Mouse (Mus musculus) liver, embryonic 12.5 days (tissue): Measurements from ENCODE around the gene Magi1. TPM values are rescaled to one million over a fixed set of nuclear protein-coding genes. Genes with fewer than 3 reads are reported as not detected.

Experiments used
- ATAC-seq: fragments of 200-750 bp; cut with Nextera tagmentation; 2 replicates; pipeline ENCODE4 v1.8.0; 2017; ENCODE audit warnings: moderate number of reproducible peaks, mild to moderate bottlenecking, moderate library complexity
- H3K27ac ChIP-seq: fragments of 300-500 bp; sonication (generic); 2 replicates; pipeline ENCODE4 v1.5.1; 2016; ENCODE audit warnings: mild to moderate bottlenecking
- H3K27me3 ChIP-seq: fragments of 300-500 bp; sonication (generic); replicated peaks from 2 replicates; pipeline ENCODE4 v1.6.1; 2016; ENCODE audit warnings: mild to moderate bottlenecking, moderate library complexity
- H3K36me3 ChIP-seq: fragments of 300-500 bp; sonication (generic); 2 replicates; pipeline ENCODE4 v1.6.1; 2016; ENCODE audit warnings: mild to moderate bottlenecking, moderate library complexity
- H3K4me1 ChIP-seq: fragments of 300-500 bp; sonication (generic); 2 replicates; pipeline ENCODE4 v1.6.1; 2016
- H3K4me2 ChIP-seq: fragments of 300-500 bp; sonication (generic); 2 replicates; pipeline ENCODE4 v1.6.1; 2016; ENCODE audit warnings: mild to moderate bottlenecking, moderate library complexity
- H3K4me3 ChIP-seq: fragments of 300-500 bp; sonication (generic); 2 replicates; pipeline ENCODE4 v1.5.1; 2016; ENCODE audit warnings: mild to moderate bottlenecking, moderate library complexity
- H3K9ac ChIP-seq: fragments of 300-500 bp; sonication (generic); 2 replicates; pipeline ENCODE4 v1.6.1; 2016; ENCODE audit warnings: mild to moderate bottlenecking, moderate library complexity
- H3K9me3 ChIP-seq: fragments of 300-500 bp; sonication (generic); replicated peaks from 2 replicates; pipeline ENCODE4 v1.6.1; 2016; ENCODE audit warnings: mild to moderate bottlenecking, moderate library complexity
- WGBS: fragments of 180-500 bp; shearing (Covaris S2); methylation state at CpG from one replicate; pipeline ENCODE4 v1.1.7; 2016; ENCODE audit not compliant: insufficient replicate concordance; 5-methylcytosine and 5-hydroxymethylcytosine counted together
- polyA plus RNA-seq: library from polyadenylated mRNA; unstranded; fragments of >200 nt; fragmentation: Nextera tagmentation; extraction: Ambion mirVana; gene quantifications from 2 replicates; pipeline ENCODE4 v1.2.1, GENCODE M21; 2016

The Magi1 gene
- polyA plus RNA-seq, 1 experiment from 2014 or later, result 2.5 TPM

DNA sequence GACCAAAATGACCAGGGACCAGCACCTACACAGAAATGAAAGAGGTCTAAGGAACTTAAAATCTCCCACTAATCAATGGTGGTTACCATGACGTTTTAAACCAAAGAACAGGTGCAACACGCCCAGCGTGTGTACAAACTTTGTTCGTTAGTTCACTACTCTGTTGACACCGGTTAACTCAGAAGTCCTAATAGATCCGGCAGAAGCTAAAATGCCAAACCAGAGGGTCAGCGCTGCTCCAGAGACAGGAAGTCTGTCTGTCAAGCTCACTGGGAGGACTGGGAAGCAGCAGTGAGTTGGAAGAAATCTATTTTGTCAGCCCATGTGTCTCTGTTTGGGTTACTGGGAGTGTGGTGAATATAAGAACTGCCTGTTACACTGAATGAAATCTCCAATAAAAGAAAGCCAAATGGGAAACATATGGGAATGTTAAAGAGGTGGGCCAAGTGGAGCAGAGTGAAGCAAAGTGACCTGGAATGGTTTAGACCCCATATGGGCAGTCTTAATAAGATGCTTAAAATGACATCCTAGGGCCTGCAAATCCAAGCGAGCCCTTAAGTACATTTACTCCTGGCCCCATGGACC is 161.1 kb downstream of the Magi1 start:
- Histone ChIP-seq H3K36me3 (no peaks in the 10 kb centered on the region), H3K27me3 (no peaks in the 10 kb centered on the region), H3K9ac (no peak overlapping the region), H3K4me1 (peaks cover 33% of the 10 kb centered on the region), H3K27ac (0 out of 2 replicates have a peak overlapping the region, but pooled peaks have one; percentile 6), H3K9me3 (no peaks in the 10 kb centered on the region), H3K4me2 (0 out of 2 replicates have a peak overlapping the region, but pooled peaks have one; percentile 12), H3K4me3 (no peak overlapping the region)
- ATAC-seq, result no peak
- WGBS, result 51% methylated on average over 8 of the region's 8 CpGs

DNA sequence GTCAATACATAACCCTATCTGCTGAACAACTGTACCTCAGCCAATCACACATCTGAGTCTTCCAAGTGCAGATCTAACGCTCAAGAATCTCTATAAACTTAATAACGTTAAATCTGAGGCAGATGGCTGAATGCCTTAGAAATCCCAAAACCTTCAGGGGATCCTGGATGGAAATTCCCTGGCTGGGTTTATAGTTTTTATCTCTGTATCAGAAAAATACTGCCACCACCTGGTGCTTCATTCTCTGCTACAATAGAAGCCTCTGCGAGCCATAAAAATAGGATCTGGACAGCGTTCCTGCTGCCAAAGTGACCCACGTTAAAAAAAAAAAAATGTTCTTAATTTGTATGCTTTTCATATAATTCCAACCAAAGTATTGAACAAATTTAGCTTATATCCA is 162.2 kb downstream of the Magi1 start:
- no peaks in the 10 kb centered on the region for H3K36me3 ChIP-seq
- H3K4me3 ChIP-seq, result no peak overlapping the region
- H3K27me3 ChIP-seq, result no peaks in the 10 kb centered on the region
- H3K4me2 ChIP-seq, result no peak overlapping the region
- H3K9me3 ChIP-seq, result no peaks in the 10 kb centered on the region
- H3K9ac ChIP-seq, result no peak overlapping the region
- H3K27ac ChIP-seq, result no peak overlapping the region
- peaks cover 33% of the 10 kb centered on the region for H3K4me1 ChIP-seq
- no peak for ATAC-seq
- WGBS, result 83% methylated on average over 5 of the region's 5 CpGs

DNA sequence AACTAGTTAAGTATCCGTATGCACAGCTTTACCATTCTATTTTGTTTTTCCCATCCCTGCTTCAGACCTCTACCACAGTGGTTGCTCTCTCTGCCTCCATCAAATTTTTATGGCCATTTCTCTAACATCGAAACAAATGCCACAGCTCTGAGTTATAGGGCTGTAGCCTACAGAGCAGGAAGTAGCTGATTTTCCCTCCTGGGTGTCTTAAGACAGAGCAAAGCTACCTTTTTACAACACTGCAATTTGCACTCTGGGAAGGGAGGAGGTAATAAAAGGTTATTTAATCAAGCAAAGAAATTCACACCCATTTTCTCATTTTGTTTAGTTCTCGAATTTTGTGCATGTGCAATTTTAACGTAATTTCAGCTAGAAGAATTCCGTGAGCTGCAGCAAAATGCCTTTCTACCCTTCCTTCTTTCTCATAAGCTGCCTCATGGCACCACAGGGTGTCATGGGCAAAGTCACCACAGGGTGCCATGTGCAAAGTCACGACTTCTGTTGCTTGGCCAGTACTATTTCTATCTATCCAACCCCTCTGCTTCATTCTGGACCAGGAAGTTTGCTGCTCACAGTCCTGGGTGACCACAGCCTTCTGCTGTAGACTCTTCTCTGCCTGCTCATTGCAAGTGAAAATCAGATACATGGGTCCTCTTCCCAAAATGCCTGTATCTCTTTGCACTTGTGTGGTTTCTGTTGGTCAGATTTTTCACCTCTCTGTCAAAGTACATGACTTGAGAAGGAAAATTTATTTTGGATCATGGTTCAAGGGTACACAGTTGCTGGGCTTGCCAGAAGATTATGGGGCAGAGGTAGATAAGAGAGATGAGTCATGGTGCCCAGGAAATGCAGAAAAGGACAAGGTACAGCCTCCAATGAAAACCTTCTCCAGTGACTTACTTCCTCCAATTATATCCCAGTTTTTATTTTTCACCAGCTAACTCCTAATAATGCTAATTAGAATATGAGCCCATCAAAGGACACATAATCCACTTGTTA is 167.0 kb downstream of the Magi1 start:
- ATAC-seq, result no peak
- WGBS, result 60% methylated on average over 6 of the region's 6 CpGs
- Histone ChIP-seq H3K4me1 (0 out of 2 replicates have a peak, but pooled peaks cover 9% of the 10 kb centered on the region), H3K4me3 (no peak overlapping the region), H3K27me3 (no peaks in the 10 kb centered on the region), H3K36me3 (no peaks in the 10 kb centered on the region), H3K4me2 (no peak overlapping the region), H3K9me3 (no peaks in the 10 kb centered on the region), H3K9ac (no peak overlapping the region), H3K27ac (no peak overlapping the region)

DNA sequence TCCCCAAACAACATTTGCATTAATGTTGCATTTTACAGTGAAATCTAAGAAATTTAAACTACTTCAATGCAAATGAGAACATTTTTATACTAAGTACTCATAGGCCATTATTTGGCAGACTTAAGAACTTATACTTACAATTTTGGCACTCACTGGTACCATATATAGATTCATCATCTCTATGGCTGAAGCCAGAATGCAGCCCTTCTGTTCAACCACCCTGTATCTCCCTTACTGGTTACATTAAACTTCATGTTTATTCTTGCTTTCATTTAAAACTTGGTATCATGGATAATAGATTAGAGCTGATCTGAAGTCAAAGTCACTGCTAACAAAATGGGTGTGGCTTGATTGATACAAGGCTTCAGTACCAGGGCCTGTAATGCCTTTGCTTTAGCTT is 171.9 kb downstream of the Magi1 start:
- Histone ChIP-seq H3K4me2 (no peak overlapping the region), H3K9ac (no peak overlapping the region), H3K27me3 (no peaks in the 10 kb centered on the region), H3K4me1 (0 out of 2 replicates have a peak, but pooled peaks cover 14% of the 10 kb centered on the region), H3K4me3 (no peak overlapping the region), H3K36me3 (no peaks in the 10 kb centered on the region), H3K27ac (no peak overlapping the region), H3K9me3 (no peaks in the 10 kb centered on the region)
- ATAC-seq, result no peak

DNA sequence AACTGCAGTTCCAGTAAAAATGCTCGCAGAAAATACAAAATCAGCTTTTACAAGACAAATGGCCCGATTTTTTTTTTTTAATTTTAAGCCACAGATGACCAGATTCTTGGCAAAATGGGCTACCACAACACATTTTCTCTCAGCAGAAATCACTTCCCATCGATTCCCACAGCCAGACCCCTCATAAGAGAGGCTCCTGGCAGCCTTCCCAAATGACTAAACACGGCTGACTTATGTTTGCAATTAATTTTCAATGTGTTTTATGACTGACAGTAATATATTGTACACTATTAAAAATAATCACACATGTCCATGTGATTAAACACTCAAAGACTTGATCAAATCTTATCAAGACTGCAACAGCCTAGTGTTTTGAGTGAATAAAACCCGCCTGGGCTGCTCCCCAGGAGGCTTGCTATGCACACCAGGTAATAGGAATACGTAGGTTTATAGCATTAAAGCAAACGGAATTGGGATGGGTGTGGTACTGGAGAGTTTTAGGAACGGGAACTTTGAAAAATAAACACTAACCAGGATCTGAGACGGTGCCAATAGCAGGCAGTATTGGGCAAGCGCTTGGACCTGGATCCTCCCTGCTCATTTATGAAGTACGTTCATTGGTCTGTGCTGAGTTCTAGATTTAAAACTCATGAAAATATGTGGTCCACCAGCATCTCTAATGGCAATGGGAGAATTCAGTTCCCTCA is 176.2 kb downstream of the Magi1 start:
- Histone ChIP-seq H3K36me3 (no peaks in the 10 kb centered on the region), H3K9ac (no peak overlapping the region), H3K27me3 (no peaks in the 10 kb centered on the region), H3K27ac (no peak overlapping the region), H3K4me1 (peaks cover 22% of the 10 kb centered on the region), H3K4me3 (no peak overlapping the region), H3K4me2 (no peak overlapping the region), H3K9me3 (no peaks in the 10 kb centered on the region)
- WGBS, result 63% methylated on average over 11 of the region's 11 CpGs
- no peak for ATAC-seq

DNA sequence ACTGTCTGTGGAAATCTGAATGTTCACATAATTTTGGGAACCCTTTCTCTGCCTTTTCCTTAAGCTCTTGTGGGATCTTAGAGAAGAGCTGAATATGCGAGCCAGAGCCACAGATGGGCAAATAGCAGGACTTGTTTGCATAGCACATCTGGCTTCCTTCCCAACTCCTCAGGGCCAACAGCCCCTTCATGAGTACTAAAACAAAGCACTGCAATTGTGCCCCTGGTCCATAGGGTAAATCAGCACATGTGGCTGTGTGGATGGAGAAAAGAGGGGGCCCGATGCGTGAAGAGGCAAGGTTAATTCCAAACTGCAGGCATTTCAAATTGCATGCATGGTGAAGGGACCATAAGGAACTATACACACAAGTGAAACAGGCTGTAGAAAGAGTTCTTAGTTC is 180.1 kb downstream of the Magi1 start:
- H3K27me3 ChIP-seq, result no peaks in the 10 kb centered on the region
- 67% methylated on average over 3 of the region's 3 CpGs for WGBS

DNA sequence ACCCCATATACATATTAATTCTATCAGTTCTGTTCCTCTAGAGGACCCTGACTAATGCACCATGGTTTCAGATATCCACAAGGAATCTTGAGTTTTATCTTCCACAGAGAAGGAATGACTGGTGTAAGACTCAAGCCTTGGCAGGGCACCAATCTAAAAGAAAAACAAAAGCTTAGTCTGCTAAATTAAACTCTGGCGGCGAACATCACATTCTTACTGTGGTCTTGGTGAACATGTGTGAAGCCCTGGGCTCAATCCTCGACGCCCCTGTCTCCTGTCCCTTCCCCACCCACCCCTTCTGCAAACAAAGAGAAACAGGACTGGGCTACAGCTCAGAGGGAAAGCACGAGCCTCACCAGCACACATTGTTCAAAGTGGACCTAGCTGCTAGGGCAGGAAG is 182.5 kb downstream of the Magi1 start:
- ATAC-seq, result no peak

More for the DNA sequence above, 180.1 kb downstream of the Magi1 start:
- H3K4me2 ChIP-seq, result no peak overlapping the region
- no peaks in the 10 kb centered on the region for H3K36me3 ChIP-seq
- no peak overlapping the region for H3K4me3 ChIP-seq
- no peak overlapping the region for H3K9ac ChIP-seq
- no peak for ATAC-seq
- no peak overlapping the region for H3K27ac ChIP-seq
- H3K9me3 ChIP-seq, result no peaks in the 10 kb centered on the region
- peaks cover 24% of the 10 kb centered on the region for H3K4me1 ChIP-seq

DNA sequence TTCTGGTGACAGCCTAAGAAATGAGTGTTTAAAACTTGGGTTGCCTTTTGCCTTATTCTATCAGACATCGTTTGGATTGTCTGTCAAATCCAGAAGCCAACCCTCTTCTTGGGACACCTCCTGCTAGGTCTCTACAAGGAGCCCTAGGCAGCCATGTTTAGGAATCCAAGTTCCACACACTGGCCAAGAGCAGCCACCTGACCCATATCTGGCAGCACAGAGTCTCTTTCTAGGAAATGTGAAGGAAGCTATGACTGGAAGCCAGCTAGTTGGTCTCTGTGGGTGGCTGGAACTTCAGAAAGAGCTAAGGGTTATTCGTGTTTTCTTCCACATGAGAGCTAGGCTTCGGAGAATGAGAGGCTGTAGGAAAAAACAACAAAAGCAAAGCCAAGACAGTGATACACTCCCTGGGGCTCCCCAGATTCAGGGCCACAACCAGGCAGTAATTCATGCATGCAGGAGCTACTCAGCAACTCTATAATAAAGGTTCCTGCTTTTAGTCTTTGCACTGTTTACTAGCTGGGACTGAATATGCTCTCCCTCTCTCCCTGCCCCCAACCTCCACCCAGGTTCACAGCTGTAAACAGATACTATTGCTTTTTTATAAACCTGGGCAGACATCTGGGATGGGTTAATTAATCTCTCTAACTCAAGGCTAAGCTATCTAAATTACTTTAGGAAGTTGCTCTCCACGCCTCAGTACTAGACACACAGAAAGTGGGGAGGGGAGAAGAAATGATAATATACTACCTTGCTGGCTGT is 188.6 kb downstream of the Magi1 start:
- Histone ChIP-seq H3K4me1 (peaks cover 49% of the 10 kb centered on the region), H3K9ac (no peak overlapping the region), H3K9me3 (no peaks in the 10 kb centered on the region), H3K36me3 (no peaks in the 10 kb centered on the region), H3K4me3 (no peak overlapping the region), H3K27ac (no peak overlapping the region), H3K4me2 (no peak overlapping the region), H3K27me3 (no peaks in the 10 kb centered on the region; the same call in 1 of the 2 replicates)
- WGBS, result 58% methylated on average over 4 of the region's 4 CpGs
- no peak for ATAC-seq

More for the DNA sequence above, 182.5 kb downstream of the Magi1 start:
- Histone ChIP-seq H3K27me3 (no peaks in the 10 kb centered on the region), H3K4me3 (no peak overlapping the region), H3K4me2 (no peak overlapping the region), H3K9ac (no peak overlapping the region), H3K27ac (no peak overlapping the region), H3K4me1 (peaks cover 30% of the 10 kb centered on the region), H3K9me3 (no peaks in the 10 kb centered on the region), H3K36me3 (no peaks in the 10 kb centered on the region)
- WGBS, result 62% methylated on average over 5 of the region's 5 CpGs

DNA sequence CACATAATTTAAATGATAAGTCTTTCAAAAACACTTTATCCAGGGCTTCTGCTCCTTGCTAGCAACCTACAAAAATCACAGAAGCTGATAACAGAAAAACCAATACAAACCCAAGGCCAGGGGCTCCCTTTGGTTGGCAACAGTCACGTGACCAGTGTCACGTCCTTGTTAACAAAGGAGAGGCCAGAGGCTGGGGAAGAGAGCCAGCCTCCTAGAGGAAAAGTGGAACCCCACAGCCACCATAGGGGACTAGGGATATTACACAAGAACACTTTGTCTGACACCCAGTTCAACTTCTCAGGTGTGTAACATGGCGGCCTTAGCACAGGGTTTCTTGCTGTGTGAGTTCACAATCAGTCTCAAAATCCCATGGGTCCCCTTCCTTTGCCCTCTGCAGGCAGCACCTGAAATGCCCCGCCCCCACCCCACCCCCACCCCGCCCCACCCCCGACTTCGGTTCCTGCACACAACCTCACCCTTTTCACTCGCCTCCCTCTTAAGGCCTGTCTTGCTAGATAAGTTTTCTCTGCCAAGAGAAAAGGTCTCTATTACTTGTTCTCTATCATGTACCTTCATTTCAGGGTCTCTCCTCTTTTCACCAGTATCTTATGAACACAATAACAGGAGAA is 190.6 kb downstream of the Magi1 start:
- 23% methylated on average over 8 of the region's 8 CpGs for WGBS
- H3K9ac ChIP-seq, result no peak overlapping the region
- no peaks in the 10 kb centered on the region; the same call in 1 of the 2 replicates for H3K27me3 ChIP-seq
- H3K4me3 ChIP-seq, result no peak overlapping the region
- peak overlapping the region; percentile 69 for H3K27ac ChIP-seq
- peak; percentile 81 for ATAC-seq
- peak overlapping the region; percentile 38 for H3K4me2 ChIP-seq
- H3K36me3 ChIP-seq, result no peaks in the 10 kb centered on the region
- peaks cover 48% of the 10 kb centered on the region for H3K4me1 ChIP-seq
- H3K9me3 ChIP-seq, result no peaks in the 10 kb centered on the region

DNA sequence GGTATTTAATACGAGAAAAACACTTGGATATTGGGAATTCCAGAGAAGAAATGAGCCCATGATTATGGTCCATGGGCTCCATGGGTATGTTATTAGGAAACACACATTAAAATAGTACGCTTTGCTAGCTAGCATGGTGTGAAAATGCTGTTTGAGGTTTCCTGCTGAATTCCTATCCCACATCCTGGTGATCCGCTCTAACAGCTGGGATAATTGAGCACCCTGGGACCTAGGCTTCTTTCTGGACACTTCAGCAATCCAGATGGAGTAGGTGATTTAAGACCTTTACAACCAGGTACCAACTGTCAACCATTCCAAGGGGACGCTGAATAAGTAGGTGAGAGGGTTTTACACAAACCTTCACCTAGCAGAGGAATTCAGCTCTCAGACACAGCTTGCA is 191.2 kb downstream of the Magi1 start:
- no peak overlapping the region for H3K27ac ChIP-seq
- ATAC-seq, result no peak

DNA sequence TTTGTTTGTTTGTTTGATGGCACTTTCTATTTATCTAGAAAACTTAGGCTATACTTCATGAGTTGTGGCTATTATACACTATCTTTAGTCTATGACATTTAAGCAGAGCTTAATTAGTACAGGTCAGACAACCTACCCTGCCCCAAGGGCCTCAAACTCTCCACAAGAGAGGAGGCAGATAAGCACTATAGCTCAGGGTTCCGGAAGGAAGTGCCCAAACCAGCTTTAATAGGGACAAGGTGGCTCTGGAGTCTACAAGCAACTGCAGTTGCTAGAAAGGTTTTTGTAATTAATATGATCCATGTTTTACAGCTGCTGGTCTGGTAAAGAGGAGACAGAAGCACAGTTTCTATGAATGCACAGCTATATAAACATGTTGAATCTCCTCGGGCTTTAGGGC is 196.9 kb downstream of the Magi1 start:
- H3K9ac ChIP-seq, result no peak overlapping the region
- no peak overlapping the region for H3K4me3 ChIP-seq
- peaks cover 15% of the 10 kb centered on the region; the same call in 1 of the 2 replicates for H3K4me1 ChIP-seq
- ATAC-seq, result no peak
- H3K4me2 ChIP-seq, result no peak overlapping the region
- H3K36me3 ChIP-seq, result no peaks in the 10 kb centered on the region
- 47% methylated on average over 2 of the region's 2 CpGs for WGBS
- H3K9me3 ChIP-seq, result no peaks in the 10 kb centered on the region
- no peak overlapping the region for H3K27ac ChIP-seq
- peaks cover 4% of the 10 kb centered on the region for H3K27me3 ChIP-seq

More for the DNA sequence above, 191.2 kb downstream of the Magi1 start:
- H3K27me3 ChIP-seq, result no peaks in the 10 kb centered on the region; the same call in 1 of the 2 replicates
- no peaks in the 10 kb centered on the region for H3K36me3 ChIP-seq
- 76% methylated on average over 4 of the region's 4 CpGs for whole genome bisulfite sequencing
- H3K9ac ChIP-seq, result no peak overlapping the region
- no peak overlapping the region for H3K4me3 ChIP-seq
- H3K9me3 ChIP-seq, result no peaks in the 10 kb centered on the region
- no peak overlapping the region for H3K4me2 ChIP-seq
- H3K4me1 ChIP-seq, result peaks cover 45% of the 10 kb centered on the region
